Mouse (Mus musculus) lung, embryonic 16.5 days (tissue): ENCODE measurements at regions not wholly inside any gene's neighbourhood (a gene's known extent, or its start where the extent isn't known, plus 50 kb on each side); places are given as distances from the start of the nearest gene placed in this dataset.

ENCODE experiments used
- ATAC-seq: fragments of 200-750 bp; cut with Nextera tagmentation; 2 replicates; pipeline ENCODE4 v1.8.0; 2017; ENCODE audit warnings: low read depth, mild to moderate bottlenecking, moderate library complexity
- H3K27ac ChIP-seq: fragments of 300-500 bp; sonication (generic); 2 replicates; pipeline ENCODE4 v1.5.1; 2014; ENCODE audit warnings: mild to moderate bottlenecking, control low read depth, low read length
- H3K27me3 ChIP-seq: fragments of 300-500 bp; sonication (generic); 2 replicates; pipeline ENCODE4 v1.6.1; 2014; ENCODE audit warnings: low read depth, low read length, mixed read lengths; ENCODE audit not compliant: control insufficient read depth, insufficient read depth
- H3K36me3 ChIP-seq: fragments of 300-500 bp; sonication (generic); 2 replicates; pipeline ENCODE4 v1.6.1; 2014; ENCODE audit warnings: low read length; ENCODE audit not compliant: control insufficient read depth, insufficient read depth
- H3K4me1 ChIP-seq: fragments of 300-500 bp; sonication (generic); replicated peaks from 2 replicates; pipeline ENCODE4 v1.6.1; 2014; ENCODE audit warnings: low read length, mixed read lengths; ENCODE audit not compliant: control insufficient read depth, insufficient read depth
- H3K4me2 ChIP-seq: fragments of 300-500 bp; sonication (generic); 2 replicates; pipeline ENCODE4 v1.6.1; 2014; ENCODE audit warnings: low read depth, low read length, control low read depth
- H3K4me3 ChIP-seq: fragments of 300-500 bp; sonication (generic); 2 replicates; pipeline ENCODE4 v1.5.1; 2014; ENCODE audit warnings: mild to moderate bottlenecking, low read length, control low read depth
- H3K9ac ChIP-seq: fragments of 300-500 bp; sonication (generic); 2 replicates; pipeline ENCODE4 v1.6.1; 2014; ENCODE audit warnings: low read length, control low read depth
- H3K9me3 ChIP-seq: fragments of 300-500 bp; sonication (generic); 2 replicates; pipeline ENCODE4 v1.6.1; 2016; ENCODE audit warnings: low read length; ENCODE audit not compliant: control insufficient read depth
- WGBS: fragments of 180-500 bp; shearing (Covaris S2); extraction: QIAGEN DNeasy Blood & Tissue Kit; methylation state at CpG from one replicate; pipeline ENCODE4 v1.1.7; 2014; 5-methylcytosine and 5-hydroxymethylcytosine counted together

DNA sequence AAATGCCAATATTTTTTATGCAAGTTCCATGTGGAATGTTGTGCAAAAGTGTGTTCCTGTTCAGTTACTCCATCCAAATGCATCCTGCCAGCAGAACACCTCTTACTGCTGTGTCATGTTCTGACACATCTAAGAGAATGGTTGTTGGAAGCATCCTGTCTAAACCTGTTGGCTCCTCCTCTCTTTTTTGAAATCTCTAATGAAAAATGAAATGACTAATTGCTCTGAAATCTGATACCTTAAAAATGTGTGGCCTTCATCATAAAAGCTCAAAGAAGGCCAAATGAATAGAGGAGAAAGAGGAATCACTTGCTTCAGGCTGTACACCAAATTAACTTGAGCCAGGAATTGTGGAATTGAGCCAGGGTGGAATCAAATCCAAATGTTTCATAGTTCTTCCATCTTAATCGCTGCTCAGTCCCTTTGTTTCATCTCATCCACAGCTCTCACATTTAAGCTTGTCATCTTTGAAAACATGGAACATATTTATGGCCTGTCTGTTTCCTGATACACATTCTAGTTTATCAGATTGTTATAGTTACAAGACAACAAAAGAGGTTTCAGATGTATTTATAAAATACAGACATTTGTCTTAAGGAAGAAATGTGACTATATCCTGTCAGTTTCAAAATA, 555.0 kb upstream of the Gm9747 start:
- Histone ChIP-seq H3K9ac (no peak overlapping the region), H3K27me3 (no peaks in the 10 kb centered on the region), H3K9me3 (peaks cover 3% of the 10 kb centered on the region; the same call in 1 of the 2 replicates), H3K4me1 (peaks cover 6% of the 10 kb centered on the region; the same call in 1 of the 2 replicates), H3K27ac (no peak overlapping the region), H3K4me3 (no peak overlapping the region), H3K4me2 (no peak overlapping the region), H3K36me3 (no peaks in the 10 kb centered on the region)
- WGBS = 41% methylated on average over 1 of the region's 1 CpGs
- ATAC-seq = peak; percentile 74

DNA sequence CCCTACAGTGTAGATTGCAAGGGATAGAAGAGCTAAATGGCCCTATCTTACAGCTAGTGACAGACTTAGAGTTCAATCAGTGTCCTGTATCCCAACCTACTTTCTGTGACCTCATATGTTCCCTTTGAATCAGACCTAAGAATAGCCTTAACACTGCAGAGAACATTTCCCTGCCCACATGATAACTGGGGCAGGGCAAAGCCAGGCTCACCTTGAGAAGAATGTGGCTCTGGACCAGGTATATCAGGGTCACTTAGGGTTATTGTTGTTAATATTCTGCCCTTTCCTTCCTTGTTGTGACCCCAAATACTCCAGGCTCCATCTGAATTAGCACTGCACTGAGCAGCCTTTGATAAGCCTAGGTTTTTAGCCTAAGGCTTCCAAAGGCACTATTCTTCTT, 536.8 kb upstream of the Gm9747 start:
- no peak for ATAC-seq
- H3K27me3 ChIP-seq = no peaks in the 10 kb centered on the region
- H3K4me1 ChIP-seq = no peaks in the 10 kb centered on the region
- H3K9ac ChIP-seq = no peak overlapping the region
- no peak overlapping the region for H3K4me3 ChIP-seq
- H3K4me2 ChIP-seq = no peak overlapping the region
- H3K27ac ChIP-seq = no peak overlapping the region
- no peaks in the 10 kb centered on the region for H3K9me3 ChIP-seq
- no peaks in the 10 kb centered on the region for H3K36me3 ChIP-seq

DNA sequence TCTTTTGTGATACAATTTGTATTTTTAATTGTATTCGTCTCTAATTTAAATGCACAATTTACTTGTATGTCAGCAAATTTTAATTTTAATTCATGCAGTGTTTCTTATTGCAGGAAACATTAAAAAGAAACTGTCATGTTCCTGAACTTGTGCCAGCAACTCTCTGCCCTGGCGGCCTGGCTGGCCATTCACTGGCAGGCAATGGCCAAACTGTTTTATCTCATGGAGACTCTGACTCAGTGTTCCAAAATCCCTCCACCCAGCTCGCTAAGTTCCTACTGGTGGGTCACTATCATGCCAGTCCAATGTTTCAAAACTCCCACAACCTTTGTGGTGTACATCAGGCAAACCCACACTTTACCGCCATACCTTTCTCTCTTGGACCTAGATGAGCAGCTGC, 523.7 kb upstream of the Gm9747 start:
- WGBS = 79% methylated on average over 4 of the region's 4 CpGs
- H3K4me3 ChIP-seq = no peak overlapping the region
- no peaks in the 10 kb centered on the region for H3K27me3 ChIP-seq
- ATAC-seq = no peak
- no peak overlapping the region for H3K27ac ChIP-seq
- no peaks in the 10 kb centered on the region for H3K36me3 ChIP-seq
- H3K4me1 ChIP-seq = no peaks in the 10 kb centered on the region
- no peak overlapping the region for H3K4me2 ChIP-seq
- H3K9ac ChIP-seq = no peak overlapping the region
- H3K9me3 ChIP-seq = no peaks in the 10 kb centered on the region

GRCm38 (mm10) chr1:81717091-81717490, 515.8 kb upstream of the Gm9747 start:
- WGBS = 82% methylated on average over 6 of the region's 6 CpGs
- H3K9ac ChIP-seq = no peak overlapping the region
- H3K9me3 ChIP-seq = no peaks in the 10 kb centered on the region
- H3K4me1 ChIP-seq = 0 out of 2 replicates have a peak, but pooled peaks cover 4% of the 10 kb centered on the region
- H3K27me3 ChIP-seq = no peaks in the 10 kb centered on the region
- H3K27ac ChIP-seq = no peak overlapping the region
- H3K4me3 ChIP-seq = no peak overlapping the region
- H3K36me3 ChIP-seq = no peaks in the 10 kb centered on the region
- ATAC-seq = no peak
- no peak overlapping the region for H3K4me2 ChIP-seq

GRCm38 (mm10) chr1:81718233-81718632, 514.7 kb upstream of the Gm9747 start:
- Histone ChIP-seq H3K4me1 (0 out of 2 replicates have a peak, but pooled peaks cover 4% of the 10 kb centered on the region), H3K9ac (no peak overlapping the region), H3K4me2 (no peak overlapping the region), H3K27ac (peak overlapping the region; percentile 62; the same call in 1 of the 2 replicates), H3K4me3 (no peak overlapping the region), H3K27me3 (no peaks in the 10 kb centered on the region), H3K36me3 (no peaks in the 10 kb centered on the region), H3K9me3 (no peaks in the 10 kb centered on the region)
- ATAC-seq = peak; percentile 52

DNA sequence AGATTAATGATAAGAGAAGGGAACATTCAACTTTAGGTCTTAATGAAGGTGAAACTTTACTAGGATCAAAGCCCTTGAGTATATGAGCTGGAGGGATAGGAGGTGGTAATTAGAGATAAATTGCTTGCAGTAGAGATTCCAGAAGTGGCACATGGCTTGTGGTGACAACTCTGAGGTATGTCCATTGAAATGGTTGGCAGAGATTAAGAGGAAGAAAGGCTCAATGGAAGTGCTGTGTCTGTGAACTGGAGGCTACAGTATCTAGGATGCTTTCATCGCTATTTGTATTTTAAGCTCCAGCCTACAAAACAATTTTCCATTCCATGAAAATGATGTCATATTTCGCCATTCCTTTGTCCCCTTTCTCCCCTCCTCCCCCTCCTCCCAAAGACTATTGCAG, 508.1 kb upstream of the Gm9747 start:
- Histone ChIP-seq H3K9ac (no peak overlapping the region), H3K4me3 (no peak overlapping the region), H3K27me3 (no peaks in the 10 kb centered on the region), H3K36me3 (no peaks in the 10 kb centered on the region), H3K4me1 (no peaks in the 10 kb centered on the region), H3K9me3 (no peaks in the 10 kb centered on the region), H3K4me2 (no peak overlapping the region), H3K27ac (no peak overlapping the region)
- 77% methylated on average over 2 of the region's 2 CpGs for WGBS
- no peak for ATAC-seq

GRCm38 (mm10) chr1:81726268-81727132, 506.4 kb upstream of the Gm9747 start:
- 89% methylated on average over 2 of the region's 2 CpGs for WGBS
- Histone ChIP-seq H3K27ac (no peak overlapping the region), H3K4me1 (no peaks in the 10 kb centered on the region), H3K9ac (no peak overlapping the region), H3K36me3 (no peaks in the 10 kb centered on the region), H3K4me3 (no peak overlapping the region), H3K4me2 (no peak overlapping the region), H3K9me3 (no peaks in the 10 kb centered on the region), H3K27me3 (no peaks in the 10 kb centered on the region)
- no peak for ATAC-seq

GRCm38 (mm10) chr1:81737111-81737833, 495.6 kb upstream of the Gm9747 start:
- WGBS = 72% methylated on average over 6 of the region's 6 CpGs
- H3K4me1 ChIP-seq = no peaks in the 10 kb centered on the region
- no peak for ATAC-seq
- no peaks in the 10 kb centered on the region for H3K9me3 ChIP-seq
- no peaks in the 10 kb centered on the region for H3K27me3 ChIP-seq
- no peak overlapping the region for H3K9ac ChIP-seq
- H3K4me3 ChIP-seq = no peak overlapping the region
- H3K27ac ChIP-seq = no peak overlapping the region
- H3K36me3 ChIP-seq = no peaks in the 10 kb centered on the region
- no peak overlapping the region for H3K4me2 ChIP-seq

DNA sequence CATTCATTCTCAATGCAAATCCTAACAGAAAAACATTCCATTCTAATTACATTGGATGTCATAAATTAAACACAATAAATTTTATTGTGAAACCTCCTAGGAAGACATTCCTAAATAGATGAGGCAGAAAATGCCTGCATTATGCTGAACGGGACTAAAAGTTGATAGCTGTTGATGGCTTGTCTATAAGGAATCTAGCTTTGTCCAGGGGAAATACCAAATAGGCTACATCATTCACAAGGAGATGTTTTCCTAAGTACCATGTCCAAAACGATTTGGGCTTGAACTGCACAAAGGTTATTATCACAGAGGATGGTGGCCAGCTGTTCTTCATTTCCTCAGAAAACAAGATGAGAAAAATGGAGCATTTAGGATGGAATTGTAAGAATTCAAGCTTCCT, 494.5 kb upstream of the Gm9747 start:
- no peaks in the 10 kb centered on the region for H3K36me3 ChIP-seq
- no peaks in the 10 kb centered on the region for H3K27me3 ChIP-seq
- no peak for ATAC-seq
- no peaks in the 10 kb centered on the region for H3K9me3 ChIP-seq
- no peak overlapping the region for H3K9ac ChIP-seq
- H3K4me1 ChIP-seq = no peaks in the 10 kb centered on the region
- H3K4me3 ChIP-seq = no peak overlapping the region
- WGBS = 21% methylated on average over 2 of the region's 2 CpGs
- H3K4me2 ChIP-seq = no peak overlapping the region
- H3K27ac ChIP-seq = no peak overlapping the region
